In genomic region chr12:15643669-15644068, GRCm38 (mm10) we compare ENCODE assay signal across 15 mouse cellular contexts.
DNase-seq lines count a peak whose midpoint lies in the region; TF ChIP-seq lines count a peak whose summit lies in the region.
"Had no signal": no experiment of that assay in that cellular context is flagged by ENCODE, and none has a peak within 500 bp of the region (broad histone marks: within the 10 kb centered on the region; RNA-seq: fewer than 3 reads in every experiment).

No protein-coding gene starts in this region.

- WGBS in kidney, adult 2 months = 35% methylated on average over 3 of the region's 3 CpGs

- no peak overlapping the region for H3K27ac ChIP-seq in kidney, adult 2 months (ENCODE audit: insufficient read depth, low read depth, low read length)
- H3K27ac ChIP-seq: hindbrain, embryonic 13.5 days; intestine, embryonic 15.5 days; left cerebral cortex, adult 2 months; neural tube, embryonic 12.5 days; stomach, embryonic 15.5 days had no signal

- H3K36me3 ChIP-seq in kidney, adult 2 months (ENCODE audit: control insufficient read depth, insufficient read depth, low read length) = no peaks in the 10 kb centered on the region
- H3K36me3 ChIP-seq: hindbrain, embryonic 13.5 days; intestine, embryonic 15.5 days; neural tube, embryonic 12.5 days; stomach, embryonic 15.5 days had no signal

- DNase-seq in kidney, adult 2 months = peak; percentile 8
- DNase-seq in kidney, adult 18-20 months = no peak
- peak; percentile 11 for DNase-seq in Muller cell, postnatal 12 days (ENCODE audit: inconsistent ontology term)
- DNase-seq in NIH3T3 (ENCODE audit: low read depth) = peak; percentile 73
- DNase-seq in brain, embryonic 14.5 days (ENCODE audit: low read depth) = peak; percentile 56
- no peak for DNase-seq in thymus, postnatal 36 days
- no peak for DNase-seq in left cerebral cortex, postnatal 10 days (ENCODE audit: extremely low spot score in 1 of 2, low spot score in 2 of 2)
- DNase-seq: gastrocnemius, postnatal 10 days; heart, postnatal 10 days; thymus, postnatal 14 days had no signal

- no peak for TF ChIP-seq POLR2A in kidney, adult 2 months (IDR thresholded peaks at IDR 0.05; ENCODE audit: low read depth, low read length)
- TF ChIP-seq POLR2A in brain, embryonic 14.5 days (IDR thresholded peaks at IDR 0.05; ENCODE audit: borderline replicate concordance, extremely low read depth, insufficient read depth, insufficient read length, poor library complexity, severe bottlenecking) = no peak

- H3K4me1 ChIP-seq in kidney, adult 2 months (ENCODE audit: control insufficient read depth, insufficient read depth, low read length) = no peaks in the 10 kb centered on the region; the same call in 1 of the 2 replicates
- H3K4me1 ChIP-seq: intestine, embryonic 15.5 days; stomach, embryonic 15.5 days had no signal

- no peak overlapping the region for H3K4me3 ChIP-seq in kidney, adult 2 months (ENCODE audit: insufficient read depth, low read depth, low read length)
- H3K4me3 ChIP-seq: hindbrain, embryonic 13.5 days; intestine, embryonic 15.5 days; left cerebral cortex, adult 2 months; neural tube, embryonic 12.5 days; stomach, embryonic 15.5 days had no signal

- no peaks in the 10 kb centered on the region for H3K27me3 ChIP-seq in kidney, adult 2 months (replicated peaks; ENCODE audit: control insufficient read depth, insufficient read depth, low read length)
- H3K27me3 ChIP-seq: hindbrain, embryonic 13.5 days; intestine, embryonic 15.5 days; neural tube, embryonic 12.5 days; stomach, embryonic 15.5 days had no signal

- no peak for TF ChIP-seq CTCF in kidney, adult 2 months (conservative IDR thresholded peaks at IDR 0.05; ENCODE audit: insufficient read depth, insufficient read length, low read depth, low read length)
- no peak for TF ChIP-seq CTCF in brain, embryonic 14.5 days (IDR thresholded peaks at IDR 0.05; ENCODE audit: borderline replicate concordance, extremely low read depth, insufficient read depth, insufficient read length)

- intact Hi-C loops in left cerebral cortex, postnatal 10 days (cut with DNase I) = loop anchor here (5.0 kb wide), 1 partner anchor 39 kb away; no protein-coding TSS in a partner anchor

Comparison
In these comparisons a context has a peak if more than half of its experiments do, and no peak if none do; other contexts are left out.
1. DNase-seq: peak in kidney, adult 2 months (single experiment), Muller cell, postnatal 12 days (single experiment), NIH3T3 (single experiment) and brain, embryonic 14.5 days (single experiment); none in kidney, adult 18-20 months (single experiment), thymus, postnatal 36 days (0 of 2) and left cerebral cortex, postnatal 10 days (0 of 2).